Mouse (Mus musculus) olfactory bulb, adult 2 months (tissue): ENCODE results near the gene Tsc2.

ENCODE experiments used
- CTCF ChIP-seq: fragments of 200-500 bp; IDR thresholded peaks from 2 replicates; pipeline ENCODE4 v1.5.1; 2012; ENCODE audit warnings: low read depth, mild to moderate bottlenecking, low read length, moderate library complexity; ENCODE audit not compliant: insufficient read depth
- POLR2A ChIP-seq: fragments of 200-500 bp; IDR thresholded peaks from 2 replicates; pipeline ENCODE4 v1.6.1; 2012; ENCODE audit warnings: mild to moderate bottlenecking, low read depth, low read length, moderate library complexity; ENCODE audit not compliant: insufficient read depth

DNA sequence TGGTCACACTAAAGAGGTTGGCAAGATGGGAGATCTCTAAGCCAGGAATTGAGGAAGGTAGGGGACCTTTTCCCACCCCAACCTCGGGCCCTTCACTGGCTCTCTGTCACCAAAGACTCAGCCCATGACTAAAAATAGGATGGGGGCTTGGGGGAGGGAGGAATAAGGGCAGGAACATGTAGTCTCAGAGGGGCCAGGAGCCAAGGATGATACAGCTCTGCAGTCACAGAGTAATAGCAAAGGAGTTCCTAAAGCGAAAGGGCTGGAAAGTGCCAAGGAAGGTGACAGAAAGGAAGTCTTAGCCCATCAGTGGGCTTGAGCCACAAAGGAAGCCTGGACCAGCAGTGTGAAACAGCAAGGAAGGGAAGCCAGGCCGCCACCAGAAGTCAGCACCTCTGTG is 19.4 kb upstream of the Tsc2 start:
- TF ChIP-seq POLR2A (no peak), CTCF (no peak)
